Mouse (Mus musculus): ENCODE data around the gene Phgr1.

Gene Phgr1

GRCm38 (mm10) chr2:118772158-118772874, at the start of gene Phgr1:
TSS of gene Phgr1 (plus strand) at chr2:118772769.
- DNase-seq: no peak

GRCm38 (mm10) chr2:118723693-118724486, 48.7 kb upstream of the Phgr1 start:
- no peak for DNase-seq

GRCm38 (mm10) chr2:118725511-118725910, 47.1 kb upstream of the Phgr1 start:
- DNase-seq: no peak

GRCm38 (mm10) chr2:118726873-118727272, 45.7 kb upstream of the Phgr1 start:
- no peak for DNase-seq

GRCm38 (mm10) chr2:118727911-118728310, 44.7 kb upstream of the Phgr1 start:
- DNase-seq: no peak

- peak; percentile 64 to 70 for DNase-seq
Measured at GRCm38 (mm10) chr2:118728337-118728736, 44.2 kb upstream of the Phgr1 start, which contains the start of gene Plcb2. TSS of gene Plcb2 (minus strand) at chr2:118728438.

- no peak for DNase-seq
Measured at GRCm38 (mm10) chr2:118729194-118729593, 43.4 kb upstream of the Phgr1 start.

GRCm38 (mm10) chr2:118729816-118730621, 42.5 kb upstream of the Phgr1 start:
- DNase-seq: no peak

- peak; percentile 76 to 82 for DNase-seq
Measured at GRCm38 (mm10) chr2:118730622-118730915, 42.0 kb upstream of the Phgr1 start.

- no peak for DNase-seq
Measured at GRCm38 (mm10) chr2:118731981-118732380, 40.6 kb upstream of the Phgr1 start.

GRCm38 (mm10) chr2:118733341-118733740, 39.2 kb upstream of the Phgr1 start:
- no peak for DNase-seq

- DNase-seq: no peak
Measured at GRCm38 (mm10) chr2:118740341-118740740, 32.2 kb upstream of the Phgr1 start.

- no peak for DNase-seq
Measured at GRCm38 (mm10) chr2:118741183-118741582, 31.4 kb upstream of the Phgr1 start.

- no peak for DNase-seq
Measured at GRCm38 (mm10) chr2:118743261-118743943, 29.2 kb upstream of the Phgr1 start.

- no peak for DNase-seq
Measured at GRCm38 (mm10) chr2:118744621-118745020, 27.9 kb upstream of the Phgr1 start.

GRCm38 (mm10) chr2:118745232-118745884, 27.2 kb upstream of the Phgr1 start, which contains the start of gene Inafm2:
TSS of gene Inafm2 (plus strand) at chr2:118745758.
- peak; percentile 90 to 92 for DNase-seq

GRCm38 (mm10) chr2:118745915-118746901, 26.4 kb upstream of the Phgr1 start:
- DNase-seq: peak in 1 of 2 experiments; percentile 48

GRCm38 (mm10) chr2:118747301-118747960, 25.1 kb upstream of the Phgr1 start:
- no peak for DNase-seq

GRCm38 (mm10) chr2:118749341-118749884, 23.2 kb upstream of the Phgr1 start:
- no peak for DNase-seq

GRCm38 (mm10) chr2:118750476-118750875, 22.1 kb upstream of the Phgr1 start:
- DNase-seq: no peak

Data from thymus, adult 18-20 months (tissue).